Mouse (Mus musculus) heart, postnatal 0 days (tissue): Measurements from ENCODE around the gene Tuba1a.

Experiments
- CTCF ChIP-seq: IDR thresholded peaks from 2 replicates; pipeline ENCODE4 v1.5.1; 2016; ENCODE audit warnings: antibody characterized with exemption, control low read depth, low read depth
- EP300 ChIP-seq: IDR thresholded peaks from 2 replicates; pipeline ENCODE4 v1.6.1; 2016; ENCODE audit warnings: antibody characterized with exemption, low read depth

DNA sequence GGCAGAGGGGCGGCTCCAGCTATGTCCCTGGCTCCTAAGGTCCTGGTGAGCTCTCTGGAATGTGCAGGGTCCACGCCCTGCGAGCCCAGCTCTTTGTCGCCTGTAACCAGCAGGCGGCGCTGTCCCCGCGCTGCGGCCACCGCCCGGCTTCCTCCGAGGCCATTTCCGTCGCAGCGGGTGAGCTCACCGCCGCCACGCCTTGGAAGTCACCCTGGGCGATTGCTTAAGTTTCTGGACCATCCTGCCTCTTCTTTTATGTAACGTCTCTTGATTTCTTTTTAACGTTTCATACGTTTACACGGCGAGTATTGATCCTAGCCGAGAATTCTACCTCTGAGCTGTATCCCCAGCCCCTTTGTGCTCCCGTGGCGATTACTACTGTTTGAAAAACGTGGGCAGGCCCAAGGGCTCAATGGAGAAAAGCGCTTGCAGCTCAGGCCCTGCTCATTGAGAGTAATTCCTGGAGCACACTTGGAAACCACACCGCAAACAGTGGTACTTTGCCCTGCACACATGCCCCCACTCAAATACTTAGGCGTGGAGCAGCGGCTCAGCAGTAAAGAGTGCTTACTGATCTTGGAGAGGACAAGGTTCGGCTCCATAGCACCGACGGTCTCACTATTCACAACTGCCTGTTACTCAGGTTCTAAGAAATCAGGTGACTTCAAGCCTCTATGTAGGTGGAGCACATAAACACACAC, 39.7 kb upstream of the Tuba1a start:
- TF ChIP-seq CTCF (peak; percentile 98), EP300 (peak; percentile 59; the same call in 1 of the 2 replicates)
